Mouse (Mus musculus) telencephalon, adult 2 months (tissue): ENCODE results near the gene 1700123O20Rik.

Source experiments
- DNase-seq: peaks from one replicate; pipeline ENCODE4 v3.0.0-alpha.2; 2011; ENCODE audit warnings: low read depth, low spot score

The 1700123O20Rik gene

GRCm38 (mm10) chr14:54686063-54686521 lies at the start of gene 1700123O20Rik:
Gene 1700123O20Rik (plus strand): TSS chr14:54686216.
- DNase-seq, result peak; percentile 87

- DNase-seq, result no peak
Measured at GRCm38 (mm10) chr14:54636954-54637353, 49.1 kb upstream of the 1700123O20Rik start.

- no peak for DNase-seq
Measured at GRCm38 (mm10) chr14:54638210-54638609, 47.8 kb upstream of the 1700123O20Rik start.

- DNase-seq, result no peak
Measured at GRCm38 (mm10) chr14:54640121-54640520, 45.9 kb upstream of the 1700123O20Rik start.

GRCm38 (mm10) chr14:54640946-54641304 lies 45.1 kb upstream of the 1700123O20Rik start, which contains the start of gene Gm17606:
Gene Gm17606 (plus strand): TSS chr14:54640952.
- DNase-seq, result no peak

GRCm38 (mm10) chr14:54641305-54641969 lies 44.6 kb upstream of the 1700123O20Rik start, which contains the start of gene Cdh24:
Gene Cdh24 (minus strand): TSS chr14:54641364.
- no peak for DNase-seq

- no peak for DNase-seq
Measured at GRCm38 (mm10) chr14:54642224-54642944, 43.6 kb upstream of the 1700123O20Rik start.

GRCm38 (mm10) chr14:54643011-54643410 lies 43.0 kb upstream of the 1700123O20Rik start:
- DNase-seq, result no peak

- no peak for DNase-seq
Measured at GRCm38 (mm10) chr14:54644294-54644693, 41.7 kb upstream of the 1700123O20Rik start.

GRCm38 (mm10) chr14:54646455-54646854 lies 39.6 kb upstream of the 1700123O20Rik start:
- no peak for DNase-seq

GRCm38 (mm10) chr14:54646898-54647636 lies 38.9 kb upstream of the 1700123O20Rik start:
- no peak for DNase-seq

GRCm38 (mm10) chr14:54647900-54648299 lies 38.1 kb upstream of the 1700123O20Rik start:
- no peak for DNase-seq

GRCm38 (mm10) chr14:54650621-54651454 lies 35.2 kb upstream of the 1700123O20Rik start:
- peak; percentile 92 for DNase-seq

GRCm38 (mm10) chr14:54651556-54651955 lies 34.5 kb upstream of the 1700123O20Rik start:
- no peak for DNase-seq

GRCm38 (mm10) chr14:54652787-54653186 lies 33.2 kb upstream of the 1700123O20Rik start:
- DNase-seq, result no peak

- peak; percentile 74 for DNase-seq
Measured at GRCm38 (mm10) chr14:54653496-54653895, 32.5 kb upstream of the 1700123O20Rik start.

- DNase-seq, result no peak
Measured at GRCm38 (mm10) chr14:54660009-54660408, 26.0 kb upstream of the 1700123O20Rik start.

GRCm38 (mm10) chr14:54664477-54665222 lies 21.4 kb upstream of the 1700123O20Rik start:
- peak; percentile 81 for DNase-seq

- DNase-seq, result no peak
Measured at GRCm38 (mm10) chr14:54669381-54669780, 16.6 kb upstream of the 1700123O20Rik start.

GRCm38 (mm10) chr14:54674317-54674716 lies 11.7 kb upstream of the 1700123O20Rik start:
- DNase-seq, result no peak
